Mouse (Mus musculus) CD4-positive, CD25-positive, alpha-beta regulatory T cell, adult 9 weeks (primary cell): ENCODE measurements around the gene Btbd35f3. TPM values are rescaled to one million over a fixed set of nuclear protein-coding genes. Genes with fewer than 3 reads are reported as not detected.

Experiments used
- polyA plus RNA-seq: library from polyadenylated mRNA; unstranded; fragments of 100-300 nt; shearing (Covaris generic); gene quantifications from one replicate; pipeline ENCODE4 v1.2.1, GENCODE M21; 2017

The Btbd35f3 gene
- not detected for polyA plus RNA-seq

DNA sequence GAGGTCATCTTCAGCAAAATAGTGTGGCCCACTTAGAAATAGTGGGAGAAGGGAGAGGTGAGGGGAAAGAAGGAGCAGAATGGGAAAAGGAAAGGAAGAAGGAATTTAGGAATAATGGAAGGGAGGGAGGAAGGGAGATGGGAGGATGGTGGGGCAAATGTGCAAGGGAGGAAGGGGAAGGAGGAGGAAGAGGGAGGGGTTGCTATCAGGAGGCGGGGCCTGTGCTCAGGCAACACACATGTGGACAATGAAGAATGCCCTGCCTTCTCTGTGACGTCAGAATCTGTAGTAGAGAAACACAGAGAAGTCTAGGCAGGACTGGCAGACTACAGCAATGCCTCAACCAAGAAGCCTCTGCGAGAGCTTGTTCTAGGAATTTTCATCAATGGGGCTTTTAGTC, at the start of gene Btbd35f3:
TSS of gene Btbd35f3 (plus strand) at position 301 of the 400 bp plus-strand sequence.

Other genes starting within 250 kb of the Btbd35f3 start
- not detected for gene Btbd35f16, start 80.7 kb upstream of the Btbd35f3 start, polyA plus RNA-seq
- not detected for gene Btbd35f28, start 158.9 kb downstream of the Btbd35f3 start, polyA plus RNA-seq